Mouse (Mus musculus) erythroblast, embryonic 14.5 days (primary cell): ENCODE results near the gene Prkn.

ENCODE experiments used
- GATA1 ChIP-seq: IDR thresholded peaks from 2 replicates; pipeline ENCODE4 v1.6.1; 2012; ENCODE audit warnings: low read length, inconsistent platforms, mixed read lengths
- TAL1 ChIP-seq: IDR thresholded peaks from 3 replicates; pipeline ENCODE4 v1.6.1; 2012; ENCODE audit warnings: low read length, inconsistent platforms, mixed read lengths

DNA sequence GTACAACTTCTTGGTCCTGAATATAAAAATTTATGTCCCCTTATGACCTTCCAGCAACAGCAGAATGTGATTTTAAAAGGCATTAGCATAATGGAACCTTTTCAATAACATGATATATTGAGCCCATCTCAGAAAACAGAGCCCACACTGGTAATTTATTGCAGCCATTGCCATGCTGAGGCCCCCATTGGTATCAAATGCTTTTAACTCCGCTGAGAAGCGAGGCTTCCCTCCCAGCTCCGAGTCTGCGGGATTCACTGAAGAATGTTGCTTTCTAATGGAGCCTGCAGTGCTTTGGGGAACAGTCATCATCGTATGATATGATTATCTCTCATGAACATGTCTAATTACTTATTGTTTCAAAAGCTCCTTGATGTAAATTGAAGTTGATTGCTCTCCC lies 421.5 kb downstream of the Prkn start:
- TF ChIP-seq GATA1 (no peak), TAL1 (no peak)
